Mouse (Mus musculus) hindlimb bud, embryonic 11.5 days (tissue): ENCODE measurements at regions not wholly inside any gene's neighbourhood (a gene's known extent, or its start where the extent isn't known, plus 50 kb on each side); places are given as distances from the start of the nearest gene placed in this dataset.

Source experiments
- DNase-seq: peaks from one replicate; pipeline ENCODE4 v3.0.0-alpha.2; 2012; ENCODE audit warnings: low read depth, low spot score; ENCODE audit errors: extremely low spot score

DNA sequence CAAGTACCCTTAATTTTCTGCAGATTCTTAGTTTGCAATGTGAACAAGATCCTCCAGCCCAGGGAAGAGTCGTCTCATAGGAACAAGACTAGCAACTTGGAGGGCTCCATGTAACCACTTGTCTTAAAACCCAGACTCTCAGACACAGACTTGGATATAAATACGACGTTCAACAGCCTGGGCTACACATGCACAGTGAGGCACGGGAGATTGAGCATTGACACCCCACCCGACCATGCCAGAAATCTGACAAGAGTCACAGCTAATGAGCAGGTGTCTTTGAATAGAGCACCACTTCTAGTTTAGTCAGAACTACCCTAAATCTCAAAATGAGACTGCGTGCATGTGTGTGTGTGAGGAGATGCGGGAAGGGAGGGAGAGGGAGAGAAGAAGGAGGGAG, 243.5 kb downstream of the Sox4 start:
- no peak for DNase-seq

GRCm38 (mm10) chr13:28701309-28701708, 252.2 kb downstream of the Sox4 start:
- DNase-seq, result no peak

GRCm38 (mm10) chr13:28700081-28700480, 253.4 kb downstream of the Sox4 start:
- no peak for DNase-seq

DNA sequence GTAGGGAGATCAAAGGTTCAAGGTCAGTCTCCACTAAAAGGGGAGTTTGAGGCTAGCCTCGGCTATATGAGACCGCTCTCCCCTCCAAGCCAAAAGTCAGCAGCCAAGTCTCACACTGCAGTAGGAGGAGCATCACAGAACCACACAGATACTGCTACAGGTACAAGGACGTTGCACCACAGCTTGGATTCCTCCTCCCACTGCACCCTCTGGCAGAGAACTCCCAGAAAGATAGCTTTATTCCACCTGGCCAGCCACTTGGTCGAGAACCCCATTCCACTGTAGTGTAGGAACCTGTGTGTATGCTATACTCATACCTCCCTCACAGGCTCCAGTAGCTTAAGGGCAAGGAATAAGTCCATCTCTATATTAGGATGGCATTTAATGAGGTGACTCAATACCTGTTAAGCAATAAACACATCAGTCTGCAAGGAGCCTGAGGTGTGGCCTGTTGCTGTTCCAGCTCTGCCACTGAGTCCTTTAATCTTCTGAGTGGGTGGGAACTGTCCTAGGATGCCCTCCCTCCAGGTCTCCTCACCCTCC, 254.0 kb downstream of the Sox4 start:
- no peak for DNase-seq

DNA sequence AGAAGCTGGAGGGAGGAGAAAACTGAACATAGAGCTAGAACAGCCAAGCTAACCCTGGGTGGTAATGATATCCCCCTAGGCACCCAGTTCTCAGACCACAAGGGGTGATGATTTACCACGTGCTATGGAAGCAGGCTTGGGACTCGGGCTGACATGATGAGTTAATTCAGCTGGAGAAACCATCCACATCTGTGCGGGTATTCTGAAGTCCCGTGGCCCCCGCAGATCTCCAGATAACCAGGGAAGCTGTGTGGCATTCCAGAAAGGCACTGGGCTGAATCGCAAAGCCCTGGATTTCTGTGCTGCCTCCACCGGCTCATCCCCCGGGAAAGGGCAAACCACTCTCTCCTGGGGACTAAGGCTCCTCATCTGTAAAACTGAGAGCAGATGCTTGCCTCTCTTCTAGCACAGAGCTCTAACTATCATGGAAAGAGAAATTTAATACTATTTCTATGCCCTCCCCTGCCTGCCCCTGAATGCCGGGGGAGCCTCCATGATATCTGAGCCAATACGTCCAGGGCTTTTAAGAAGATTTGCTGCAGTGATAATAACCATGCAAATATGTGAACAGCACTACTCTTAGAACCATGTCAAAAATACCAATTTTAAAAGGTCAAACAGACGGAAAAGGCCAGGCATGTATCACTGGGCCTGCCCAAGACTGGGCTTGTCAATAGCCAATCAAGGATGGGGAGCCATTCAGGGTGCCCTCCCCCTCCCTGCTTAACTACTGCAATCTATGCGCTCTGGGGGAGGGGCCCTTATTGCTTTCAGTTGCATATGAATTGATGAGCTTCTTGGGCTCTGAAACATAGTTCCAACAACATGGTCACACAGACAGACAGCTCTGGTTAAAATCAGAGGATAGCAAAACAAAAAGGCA, 255.5 kb downstream of the Sox4 start:
- DNase-seq, result no peak

DNA sequence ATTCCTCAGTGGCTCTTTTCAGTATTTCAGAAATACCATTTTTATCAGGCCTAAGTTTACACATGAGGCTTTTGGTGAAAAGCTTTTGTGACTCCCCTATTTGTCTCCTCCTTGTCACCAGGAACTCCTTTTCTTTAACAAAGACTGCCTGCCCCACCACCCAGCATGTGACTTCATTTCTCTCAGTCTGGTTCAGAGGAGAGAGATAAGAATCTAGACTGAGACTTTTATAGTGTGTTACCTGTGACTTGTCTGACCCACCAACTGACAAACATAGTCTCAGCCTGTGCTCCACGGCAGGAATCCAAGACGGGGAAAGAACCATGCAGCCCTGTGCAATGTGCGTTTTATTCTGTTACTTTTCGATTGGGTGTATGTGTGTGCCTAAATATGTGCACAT, 260.4 kb downstream of the Sox4 start:
- DNase-seq, result no peak

DNA sequence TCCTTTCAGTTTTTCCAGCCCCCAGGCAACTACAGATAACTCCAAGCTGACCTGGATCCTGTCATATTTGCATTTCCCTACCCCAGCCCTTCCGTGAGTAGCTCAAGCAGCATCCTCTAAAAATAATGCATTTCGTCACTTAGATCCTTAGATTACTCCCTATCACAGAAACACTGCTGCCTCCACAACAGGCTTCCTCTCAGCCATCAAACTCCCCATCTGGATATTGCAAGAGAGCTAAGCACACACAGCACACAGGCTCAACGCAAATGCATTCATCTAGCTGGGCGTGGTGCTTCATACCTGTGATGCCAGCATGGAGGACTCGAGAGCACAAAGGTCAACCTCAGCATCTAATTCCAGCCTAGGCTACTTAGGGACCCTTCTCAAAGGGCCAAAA, 260.9 kb downstream of the Sox4 start:
- no peak for DNase-seq

DNA sequence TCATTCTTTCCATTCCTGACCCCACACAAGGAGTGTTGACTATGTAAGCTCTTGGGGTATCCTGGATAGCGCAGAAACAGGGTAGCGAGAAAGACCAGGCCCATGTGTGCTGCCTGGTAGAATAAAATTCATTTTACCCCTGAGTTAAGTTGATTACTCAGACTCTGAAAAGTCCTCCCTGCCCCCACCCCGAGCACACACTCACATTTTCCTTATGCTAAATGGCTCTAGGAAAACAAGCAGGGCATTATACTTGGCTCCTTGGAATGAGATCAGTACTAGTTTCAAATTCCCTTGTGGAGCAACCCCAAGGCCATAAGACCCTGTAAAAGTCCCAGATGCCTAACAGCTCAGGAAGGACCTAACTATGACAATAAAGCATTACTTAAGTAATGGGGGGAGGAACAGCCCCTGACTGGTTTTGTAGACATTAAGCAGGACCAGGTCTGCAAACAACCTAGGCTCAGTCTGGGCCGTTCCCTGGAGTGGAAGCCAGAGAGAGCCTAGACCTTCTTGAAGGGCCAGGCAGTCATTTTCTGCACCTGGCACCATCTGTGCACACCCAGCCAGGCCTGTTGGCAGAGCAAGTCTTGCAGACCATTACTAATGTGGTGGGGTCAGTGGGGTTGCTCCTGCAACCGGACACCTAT, 262.9 kb downstream of the Sox4 start:
- peak; percentile 79 for DNase-seq

DNA sequence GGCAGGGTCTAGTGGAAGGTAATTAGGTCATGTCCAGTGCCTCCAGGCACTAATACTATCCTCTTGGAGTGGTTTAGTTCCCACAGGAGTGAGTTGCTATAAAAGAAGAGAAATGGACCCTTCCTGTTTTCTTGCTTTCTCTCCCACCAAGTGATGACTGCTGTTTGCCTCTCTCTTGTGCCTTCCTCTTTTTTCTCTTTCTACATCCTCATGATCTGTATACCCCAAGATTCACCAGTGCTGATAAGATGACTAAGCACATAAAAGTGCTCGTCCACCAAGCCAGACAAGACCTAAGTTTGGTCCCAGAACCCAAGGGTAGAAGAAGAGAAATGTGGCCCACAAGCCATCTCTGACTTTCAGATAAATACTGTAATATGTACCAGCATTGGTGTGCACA, 265.7 kb downstream of the Sox4 start:
- no peak for DNase-seq

DNA sequence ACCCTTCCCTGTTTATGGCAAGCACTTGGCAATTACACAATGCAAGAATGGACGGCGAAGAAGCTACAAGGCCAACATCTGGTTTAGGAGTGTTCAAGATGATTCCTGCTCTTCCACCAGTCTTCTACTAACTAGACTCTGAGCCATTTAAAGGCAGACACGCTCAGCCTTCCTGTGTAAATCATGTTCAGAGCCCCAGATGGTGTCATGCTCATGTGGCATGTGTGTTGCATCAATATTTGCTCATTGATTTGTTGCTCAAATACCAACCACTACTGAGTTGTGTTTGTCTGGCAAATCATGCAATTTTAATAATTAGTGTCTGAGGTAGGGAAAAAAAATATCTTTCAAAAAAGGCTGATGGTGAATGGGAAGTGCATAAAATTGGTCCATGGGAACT, 269.2 kb downstream of the Sox4 start:
- DNase-seq, result no peak

DNA sequence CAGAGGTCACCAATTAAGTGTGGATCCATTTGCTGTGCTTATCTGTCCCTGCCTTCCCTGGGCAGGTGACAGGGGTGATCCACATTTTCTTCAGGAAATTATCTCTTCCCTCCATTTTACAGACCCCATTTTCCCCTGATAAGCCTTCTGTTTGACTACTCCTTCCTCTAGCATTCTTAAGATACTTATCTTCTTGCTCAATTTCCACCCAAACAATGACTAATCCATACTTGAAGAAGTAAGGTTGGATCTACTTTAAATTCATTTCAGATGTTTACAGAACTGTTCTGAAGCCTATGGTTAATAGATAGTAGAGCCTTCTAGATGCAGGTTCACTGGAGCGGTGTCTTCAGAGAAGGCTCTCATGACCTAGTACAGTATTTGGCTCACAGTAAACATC, 273.2 kb downstream of the Sox4 start:
- DNase-seq, result no peak

DNA sequence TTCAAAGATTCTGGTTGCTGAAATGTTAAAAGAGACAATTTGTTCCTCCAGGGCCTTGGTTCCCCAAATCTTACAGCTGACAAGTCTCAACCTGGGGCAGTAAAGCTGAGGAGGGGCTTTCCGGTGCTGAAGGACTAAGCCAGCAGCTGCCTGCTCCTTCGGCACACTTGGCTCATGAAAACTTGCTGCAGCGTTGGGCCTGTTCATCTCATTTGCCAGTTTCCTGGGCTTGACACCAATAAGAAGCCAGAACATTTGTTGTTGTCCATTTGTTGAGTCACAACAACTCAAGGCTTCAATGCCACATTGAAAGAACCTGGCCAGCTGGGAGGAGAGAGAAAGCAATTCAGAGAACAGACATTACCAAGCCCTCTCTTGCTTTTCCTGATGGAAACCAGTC, 279.9 kb downstream of the Sox4 start:
- no peak for DNase-seq

- no peak for DNase-seq
Measured at GRCm38 (mm10) chr13:28671543-28671942, 282.0 kb downstream of the Sox4 start.

DNA sequence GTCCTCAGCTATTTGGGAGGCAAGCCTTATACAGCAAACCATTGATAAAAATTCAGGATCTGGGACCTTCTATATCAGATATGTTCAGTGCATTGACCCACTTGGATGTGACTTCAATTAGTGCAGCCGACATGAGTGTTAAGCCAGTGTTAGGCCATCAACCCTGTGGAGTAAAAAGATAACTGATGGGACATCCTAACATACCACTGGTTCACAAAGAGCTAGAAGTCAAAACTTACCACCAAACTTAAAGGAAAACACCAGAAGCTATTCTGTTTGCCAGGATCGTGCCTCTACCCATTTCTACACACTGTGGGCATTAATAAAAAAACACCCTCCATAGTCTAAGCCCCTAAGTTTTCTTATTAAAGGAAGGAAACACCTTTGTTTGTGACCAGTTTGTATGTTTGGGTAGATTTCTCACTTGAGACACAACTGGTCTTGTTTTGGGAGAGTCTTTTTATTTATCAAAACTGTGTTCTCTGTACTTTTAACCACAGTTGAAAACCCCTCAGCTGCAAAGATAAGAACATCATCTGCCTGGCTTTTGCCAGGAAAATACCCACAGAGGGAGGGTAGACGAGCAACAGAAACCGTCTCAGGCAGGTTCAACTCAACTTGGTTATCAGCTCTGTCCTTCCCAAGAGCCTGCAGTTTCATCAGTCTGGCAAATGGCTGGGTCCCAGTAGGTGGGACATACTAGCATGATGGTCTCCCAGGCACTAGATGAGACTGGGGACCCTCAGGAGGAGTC, 283.5 kb downstream of the Sox4 start:
- no peak for DNase-seq

- no peak for DNase-seq
Measured at GRCm38 (mm10) chr13:28666832-28667231, 286.7 kb downstream of the Sox4 start.

- DNase-seq, result no peak
Measured at GRCm38 (mm10) chr13:28665150-28665549, 288.4 kb downstream of the Sox4 start.

GRCm38 (mm10) chr13:28664698-28665097, 288.8 kb downstream of the Sox4 start:
- DNase-seq, result no peak

DNA sequence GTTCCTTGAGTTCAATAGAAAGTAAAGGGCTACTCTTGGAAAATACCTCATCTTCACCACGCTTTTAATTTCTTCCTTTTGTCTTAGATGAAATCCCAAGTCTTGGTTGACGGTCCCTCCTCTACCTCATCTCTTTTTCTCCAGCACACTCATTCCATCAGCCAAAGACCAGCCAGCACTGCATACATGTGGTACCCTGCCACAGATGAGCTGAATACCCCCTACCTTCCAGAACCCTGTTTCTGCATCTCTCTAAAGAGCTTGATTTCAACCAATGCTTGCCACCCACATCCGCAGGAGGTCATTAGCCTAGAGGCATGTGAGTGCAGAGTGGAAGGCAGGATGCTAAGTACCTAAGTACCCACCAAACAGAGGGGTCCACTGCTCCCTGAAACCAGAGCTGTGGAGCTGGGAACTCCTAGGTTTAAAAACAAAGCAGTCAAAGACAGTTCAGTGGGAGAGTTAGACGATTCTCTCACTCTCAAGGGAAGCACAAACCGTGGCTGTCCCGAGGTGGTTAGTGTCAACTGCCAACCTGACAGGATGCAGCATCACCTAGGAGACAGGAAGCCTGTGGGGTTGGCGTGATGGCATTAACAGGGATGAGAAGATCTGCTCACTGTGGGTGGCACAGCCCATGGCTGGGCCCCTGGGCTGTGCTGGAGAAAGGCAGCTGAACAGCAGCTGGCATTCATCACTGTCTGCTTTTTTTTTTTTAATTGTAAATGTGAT, 289.4 kb downstream of the Sox4 start:
- no peak for DNase-seq

GRCm38 (mm10) chr13:28663459-28663858, 290.1 kb downstream of the Sox4 start:
- DNase-seq, result no peak

GRCm38 (mm10) chr13:28662316-28662752, 291.2 kb downstream of the Sox4 start:
- no peak for DNase-seq

- no peak for DNase-seq
Measured at GRCm38 (mm10) chr13:28660151-28660550, 293.4 kb downstream of the Sox4 start.
